Mouse (Mus musculus) liver, embryonic 11.5 days (tissue): ENCODE results near the gene Selenbp2. TPM values are rescaled to one million over a fixed set of nuclear protein-coding genes. Genes with fewer than 3 reads are reported as not detected.
A peak's percentile ranks its signal among the peaks of the same experiment; 100 is the strongest.
"Not testable (repeated sequence)": the region's sequence is repeated elsewhere in the genome, so short reads cannot be mapped to it uniquely, and the experiment has no call there.

Source experiments
- ATAC-seq: fragments of 200-750 bp; cut with Nextera tagmentation; replicated peaks from 2 replicates; pipeline ENCODE4 v1.8.0; 2017; ENCODE audit warnings: moderate number of reproducible peaks, mild to moderate bottlenecking, moderate TSS enrichment, moderate library complexity; ENCODE audit not compliant: low FRiP score
- DNase-seq: peaks from one replicate; pipeline ENCODE4 v3.0.0-alpha.2; 2017; ENCODE audit warnings: low spot score
- H3K27ac ChIP-seq: fragments of 300-500 bp; sonication (generic); 2 replicates; pipeline ENCODE4 v1.5.1; 2014; ENCODE audit warnings: mild to moderate bottlenecking, low read depth, low read length, control low read depth
- H3K27me3 ChIP-seq: fragments of 300-500 bp; sonication (generic); replicated peaks from 2 replicates; pipeline ENCODE4 v1.6.1; 2014; ENCODE audit warnings: low read length, mixed read lengths; ENCODE audit not compliant: control insufficient read depth, insufficient read depth
- H3K36me3 ChIP-seq: fragments of 300-500 bp; sonication (generic); 2 replicates; pipeline ENCODE4 v1.6.1; 2014; ENCODE audit warnings: mild to moderate bottlenecking, low read length, moderate library complexity, mixed read lengths; ENCODE audit not compliant: control insufficient read depth, insufficient read depth
- H3K4me1 ChIP-seq: fragments of 300-500 bp; sonication (generic); replicated peaks from 2 replicates; pipeline ENCODE4 v1.6.1; 2014; ENCODE audit warnings: low read length, mixed read lengths; ENCODE audit not compliant: control insufficient read depth, insufficient read depth
- H3K4me2 ChIP-seq: fragments of 300-500 bp; sonication (generic); 2 replicates; pipeline ENCODE4 v1.6.1; 2014; ENCODE audit warnings: mild to moderate bottlenecking, control low read depth, moderate library complexity
- H3K4me3 ChIP-seq: fragments of 300-500 bp; sonication (generic); 2 replicates; pipeline ENCODE4 v1.5.1; 2014; ENCODE audit warnings: low read depth, low read length, control low read depth
- H3K9ac ChIP-seq: fragments of 300-500 bp; sonication (generic); 2 replicates; pipeline ENCODE4 v1.6.1; 2014; ENCODE audit warnings: low read depth, low read length, control low read depth
- H3K9me3 ChIP-seq: fragments of 300-500 bp; sonication (generic); 2 replicates; pipeline ENCODE4 v1.6.1; 2016; ENCODE audit warnings: low read length, inconsistent platforms, mixed read lengths; ENCODE audit not compliant: control insufficient read depth
- WGBS: fragments of 180-500 bp; shearing (Covaris S2); extraction: QIAGEN DNeasy Blood & Tissue Kit; methylation state at CpG from one replicate; pipeline ENCODE4 v1.1.7; 2014; 5-methylcytosine and 5-hydroxymethylcytosine counted together
- polyA plus RNA-seq: library from polyadenylated mRNA; unstranded; fragments of >200 nt; fragmentation: Nextera tagmentation; extraction: Ambion mirVana; gene quantifications from 2 replicates; pipeline ENCODE4 v1.2.1, GENCODE M21; 2014

Selenbp2 gene
- 1.7 and 2.6 TPM in 2 replicates for polyA plus RNA-seq

DNA sequence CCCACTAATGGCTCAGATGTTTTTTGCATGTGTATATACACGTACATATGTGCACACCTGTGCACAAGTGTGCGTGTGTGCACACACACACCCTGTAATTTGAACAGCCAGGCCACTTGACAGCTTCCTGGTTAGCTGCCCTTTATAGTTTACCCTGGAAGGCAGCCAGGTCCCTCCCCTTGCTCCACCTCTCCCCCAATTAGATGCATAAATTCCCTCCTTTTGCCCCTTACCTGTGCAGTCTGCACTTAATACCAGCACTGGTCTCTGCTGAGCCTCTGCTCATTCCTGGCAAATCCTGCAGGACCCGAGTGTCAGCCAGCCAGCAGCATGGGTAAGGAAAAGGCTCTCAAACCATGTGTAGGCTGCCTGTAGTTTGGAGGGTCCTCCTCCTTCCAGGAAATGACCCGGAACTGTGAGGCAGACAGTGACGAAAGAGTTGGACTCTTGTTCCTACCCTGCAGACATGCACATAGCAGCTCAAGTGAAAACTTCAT, at the start of gene Selenbp2:
Gene Selenbp2, plus strand, starts transcription at position 228 of the 497 bp plus-strand sequence.
- DNase-seq (no peak), ATAC-seq (no peak)
- peaks cover 6% of the 10 kb centered on the region for H3K4me1 ChIP-seq
- no peaks in the 10 kb centered on the region for H3K36me3 ChIP-seq
- no peak within 1 kb of the TSS for H3K9ac ChIP-seq
- H3K4me3 ChIP-seq, result no peak within 1 kb of the TSS
- H3K27ac ChIP-seq, result no peak within 1 kb of the TSS
- H3K4me2 ChIP-seq, result no peak within 1 kb of the TSS
- no peaks in the 10 kb centered on the region for H3K27me3 ChIP-seq
- no peaks in the 10 kb centered on the region for H3K9me3 ChIP-seq
- WGBS, result 63% methylated on average over 5 of the region's 5 CpGs

DNA sequence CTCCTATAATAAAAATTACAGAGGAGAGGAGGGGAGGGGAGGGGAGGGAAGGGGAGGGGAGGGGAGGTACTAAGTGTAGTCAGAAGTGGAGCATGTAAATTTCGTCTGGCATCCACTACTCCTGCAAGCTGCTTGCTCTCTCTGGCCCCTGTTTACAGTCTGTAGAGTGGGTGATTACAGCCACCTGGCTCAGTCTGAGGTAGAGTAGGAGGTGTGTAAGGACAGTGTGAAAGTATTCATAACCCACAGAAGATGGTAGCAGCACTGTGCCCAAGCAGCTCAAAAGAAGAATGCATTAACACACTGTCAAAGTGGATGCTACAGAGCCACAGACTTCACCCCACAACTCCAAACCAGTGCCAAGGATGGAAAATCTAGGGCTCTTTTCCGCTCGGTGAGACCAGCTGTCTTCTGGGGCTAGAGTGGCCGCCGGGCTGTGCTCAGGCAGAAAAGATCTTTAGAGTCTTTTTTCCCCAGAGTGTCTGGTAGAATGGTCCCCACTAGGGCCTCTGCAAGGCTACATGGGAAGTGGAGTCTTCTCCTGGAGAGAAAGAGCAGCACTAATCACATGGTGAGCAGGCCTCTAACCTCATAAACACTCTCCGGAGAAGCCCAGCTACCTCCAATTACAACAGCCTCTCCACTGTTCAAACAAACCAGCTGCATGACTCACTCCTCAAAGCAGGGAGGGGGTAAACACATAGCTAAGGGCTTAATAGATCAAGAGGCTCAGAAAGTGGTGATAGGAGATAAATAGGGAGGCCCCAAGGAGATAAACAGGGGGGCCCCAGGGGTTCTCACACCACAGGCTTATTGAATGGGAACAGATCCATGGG, 44.4 kb upstream of the Selenbp2 start:
- Histone ChIP-seq H3K4me1 (peaks cover 18% of the 10 kb centered on the region), H3K4me3 (no peak overlapping the region), H3K27me3 (no peaks in the 10 kb centered on the region), H3K27ac (peak overlapping the region; percentile 60), H3K4me2 (peak overlapping the region; percentile 40), H3K36me3 (no peaks in the 10 kb centered on the region), H3K9me3 (no peaks in the 10 kb centered on the region), H3K9ac (peak overlapping the region; percentile 2)
- 42% methylated on average over 6 of the region's 6 CpGs for WGBS
- DNase-seq, result peak; percentile 39
- ATAC-seq, result peak; percentile 85

DNA sequence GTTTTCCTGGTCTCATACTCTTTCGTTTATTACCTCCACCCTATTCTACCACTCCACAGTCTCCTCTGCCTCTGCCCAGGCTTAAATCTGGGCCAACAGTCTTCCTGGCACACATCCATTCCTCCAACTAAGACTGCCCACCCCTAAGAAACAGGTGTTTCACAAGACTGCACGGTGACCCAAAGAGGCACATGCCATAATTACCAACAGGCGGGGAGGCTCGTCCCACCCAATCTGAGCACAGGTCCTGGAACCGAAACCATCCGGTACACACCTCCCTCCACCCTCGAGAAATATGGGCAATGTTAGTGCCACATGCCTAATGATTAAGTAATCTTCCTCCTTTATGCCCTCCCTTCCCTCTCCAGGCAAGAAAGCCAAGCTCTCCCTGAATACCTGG, 42.9 kb upstream of the Selenbp2 start:
- H3K4me3 ChIP-seq, result no peak overlapping the region
- no peaks in the 10 kb centered on the region for H3K9me3 ChIP-seq
- H3K4me2 ChIP-seq, result no peak overlapping the region
- H3K27ac ChIP-seq, result no peak overlapping the region
- no peak for ATAC-seq
- H3K9ac ChIP-seq, result no peak overlapping the region
- peaks cover 18% of the 10 kb centered on the region for H3K4me1 ChIP-seq
- no peaks in the 10 kb centered on the region for H3K27me3 ChIP-seq
- no peaks in the 10 kb centered on the region for H3K36me3 ChIP-seq
- 83% methylated on average over 7 of the region's 7 CpGs for WGBS
- no peak for DNase-seq

DNA sequence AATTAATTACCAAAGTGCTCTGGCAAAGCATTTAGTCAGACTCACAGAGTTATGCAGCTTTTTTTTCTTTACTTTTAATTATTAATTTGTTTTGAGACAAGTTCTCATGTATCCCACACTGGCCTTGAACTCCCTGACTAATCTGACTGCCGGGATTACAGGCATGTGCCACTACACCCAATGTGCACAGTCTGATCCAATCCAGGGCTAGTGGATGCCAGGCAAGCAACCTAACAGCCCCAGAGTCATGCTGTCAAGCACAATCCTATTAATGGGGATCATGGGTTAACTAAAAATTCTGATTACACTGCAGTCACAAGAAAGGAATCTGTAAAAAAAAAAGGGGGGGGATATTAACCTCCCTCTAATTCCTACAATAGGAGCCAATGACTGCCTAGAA, 39.4 kb upstream of the Selenbp2 start:
- peaks cover 14% of the 10 kb centered on the region for H3K4me1 ChIP-seq
- 74% methylated on average over 1 of the region's 1 CpGs for WGBS

DNA sequence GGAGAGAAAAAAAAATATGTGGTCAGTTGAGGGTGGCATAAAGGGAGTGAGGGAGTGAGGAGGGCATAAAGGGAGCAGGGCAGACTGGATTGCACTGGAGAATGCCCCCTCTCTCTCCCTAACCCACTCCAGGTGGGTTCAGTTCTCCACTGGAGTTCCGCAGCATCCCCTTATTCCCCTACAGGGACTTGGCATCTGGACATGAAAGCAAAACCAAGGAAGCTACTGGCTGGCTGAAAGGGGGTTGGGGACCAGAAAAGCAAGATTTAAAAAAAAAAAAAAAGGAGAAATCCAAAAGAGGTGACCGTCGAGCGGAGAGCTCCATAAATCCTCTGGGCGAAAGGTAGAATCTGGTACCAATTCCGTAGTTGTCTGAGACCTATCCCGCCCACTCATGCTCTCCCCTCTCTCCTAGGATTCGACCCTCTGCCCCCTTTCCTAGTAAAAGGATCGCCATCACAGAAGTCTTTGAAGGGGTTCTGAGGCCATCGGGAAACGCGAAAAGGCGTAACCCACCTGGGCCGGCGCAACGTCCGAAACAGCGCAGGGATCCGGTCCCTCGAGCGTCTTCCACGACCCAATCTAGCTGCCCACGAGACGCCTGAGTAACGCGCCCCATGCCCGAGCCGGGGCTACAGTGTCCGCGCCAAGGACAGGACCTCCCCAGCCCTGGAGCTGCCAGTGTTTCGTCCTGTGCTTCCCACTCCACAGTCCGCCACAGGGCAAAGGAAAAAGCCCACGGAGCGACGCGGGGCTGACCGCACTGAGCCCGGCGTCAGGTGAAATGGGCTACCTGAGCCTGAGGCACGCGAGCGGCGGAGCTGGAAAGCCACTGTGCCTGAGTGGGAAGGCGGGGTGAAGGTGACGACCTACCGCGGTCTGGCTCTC, 35.3 kb upstream of the Selenbp2 start:
- not testable (repeated sequence) for H3K36me3 ChIP-seq, H3K27me3 ChIP-seq, H3K4me1 ChIP-seq, DNase-seq, ATAC-seq, H3K27ac ChIP-seq, H3K9me3 ChIP-seq
- Histone ChIP-seq H3K4me3 (peak overlapping the region; percentile 54), H3K9ac (peak overlapping the region; percentile 69), H3K4me2 (peak overlapping the region; percentile 88)
- 5% methylated on average over 22 of the region's 47 CpGs for WGBS

More for the DNA sequence above, 39.4 kb upstream of the Selenbp2 start:
- not testable (repeated sequence) for ATAC-seq, H3K27ac ChIP-seq, DNase-seq, H3K4me2 ChIP-seq, H3K9ac ChIP-seq, H3K9me3 ChIP-seq, H3K4me3 ChIP-seq, H3K27me3 ChIP-seq, H3K36me3 ChIP-seq

DNA sequence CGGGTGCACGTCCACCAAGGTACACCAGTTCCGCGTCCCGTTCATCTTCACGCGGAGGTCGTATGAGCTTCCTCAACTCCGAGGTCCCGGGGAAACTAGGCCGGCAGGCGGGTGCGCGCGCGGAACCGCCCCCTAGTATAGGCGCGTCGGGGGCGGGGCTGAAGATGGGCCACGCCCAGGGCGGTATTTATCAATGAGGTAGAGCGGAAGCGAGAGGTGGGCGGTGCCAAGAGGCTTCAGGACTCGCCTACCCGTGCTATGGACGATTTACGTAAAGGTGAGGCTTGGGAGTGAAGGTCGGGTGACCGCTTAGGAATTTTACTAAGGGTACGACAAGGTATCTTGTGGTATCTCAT, 34.6 kb upstream of the Selenbp2 start, which contains the start of gene Tuft1:
Gene Tuft1, minus strand, starts transcription at position 133 of the 356 bp plus-strand sequence.
- not testable (repeated sequence) for DNase-seq, H3K36me3 ChIP-seq, H3K4me1 ChIP-seq, H3K9me3 ChIP-seq, H3K27me3 ChIP-seq
- 0% methylated on average over 19 of the region's 33 CpGs for WGBS
- ATAC-seq, result peak; percentile 93
- peak within 1 kb of the TSS; percentile 88 for H3K4me2 ChIP-seq
- H3K27ac ChIP-seq, result peak within 1 kb of the TSS; percentile 21; the same call in 1 of the 2 replicates
- H3K9ac ChIP-seq, result peak within 1 kb of the TSS; percentile 69
- peak within 1 kb of the TSS; percentile 54 for H3K4me3 ChIP-seq

DNA sequence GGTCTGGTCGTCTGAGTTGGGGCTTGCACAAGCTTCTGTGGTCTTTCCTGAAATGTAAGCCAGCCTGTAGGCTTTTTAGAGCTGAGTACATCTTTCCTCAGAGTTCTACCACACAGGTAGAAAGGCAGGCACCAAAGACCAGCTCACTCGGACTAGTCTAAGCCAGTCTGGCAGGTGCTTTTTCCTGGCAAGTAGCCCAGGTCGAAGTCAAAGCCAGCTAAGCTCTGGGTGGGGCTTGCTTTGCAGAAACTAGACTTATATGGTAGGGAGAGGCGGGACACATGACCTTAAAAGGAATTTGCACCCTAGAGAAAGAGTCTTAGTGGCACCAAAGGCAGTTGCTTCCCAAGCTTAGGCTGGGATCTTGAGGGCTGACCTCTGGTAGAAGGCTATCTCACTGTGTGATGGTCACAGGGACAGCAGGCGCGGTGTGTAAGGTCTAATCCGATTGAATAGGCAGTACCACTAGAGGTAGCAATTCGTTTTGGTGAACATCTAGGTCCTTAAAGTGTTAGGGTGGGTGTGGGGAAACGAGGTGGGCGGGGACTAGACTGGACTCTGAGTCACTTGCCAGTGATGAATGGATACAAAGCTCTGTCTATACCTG, 34.1 kb upstream of the Selenbp2 start:
- Histone ChIP-seq H3K27ac (peak overlapping the region; percentile 21; the same call in 1 of the 2 replicates), H3K4me2 (peak overlapping the region; percentile 65), H3K4me3 (peak overlapping the region; percentile 31)
- not testable (repeated sequence) for H3K27me3 ChIP-seq, H3K9ac ChIP-seq, H3K4me1 ChIP-seq, H3K9me3 ChIP-seq, DNase-seq, H3K36me3 ChIP-seq
- 22% methylated on average over 8 of the region's 10 CpGs for WGBS
- peak; percentile 78 for ATAC-seq

DNA sequence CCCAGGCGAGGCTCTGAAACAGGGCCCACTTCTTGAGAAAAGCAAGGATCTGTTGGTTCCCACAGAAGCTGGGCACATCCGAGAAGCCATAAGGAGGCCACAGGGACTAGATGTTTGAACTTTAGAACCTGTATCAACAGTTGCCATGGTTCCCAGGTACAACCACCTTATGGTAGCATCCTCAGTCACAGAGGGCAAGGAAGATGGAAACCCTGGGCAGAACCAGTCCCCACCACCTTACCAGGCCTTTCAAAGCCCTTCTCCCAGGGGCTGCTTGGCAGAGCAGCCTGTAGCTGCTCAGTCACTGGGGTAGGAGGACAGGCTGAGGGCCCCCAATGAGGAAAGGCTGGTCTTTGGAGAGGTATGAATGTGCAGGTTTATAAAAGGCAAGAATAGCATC, 32.5 kb upstream of the Selenbp2 start:
- H3K4me1 ChIP-seq, DNase-seq, H3K36me3 ChIP-seq, H3K9me3 ChIP-seq, H3K27ac ChIP-seq, H3K9ac ChIP-seq, H3K4me2 ChIP-seq, ATAC-seq, H3K27me3 ChIP-seq, H3K4me3 ChIP-seq: not testable (repeated sequence)
- 86% methylated on average over 2 of the region's 2 CpGs for WGBS
